Mouse (Mus musculus): ENCODE measurements around the gene Nol9.

DNA sequence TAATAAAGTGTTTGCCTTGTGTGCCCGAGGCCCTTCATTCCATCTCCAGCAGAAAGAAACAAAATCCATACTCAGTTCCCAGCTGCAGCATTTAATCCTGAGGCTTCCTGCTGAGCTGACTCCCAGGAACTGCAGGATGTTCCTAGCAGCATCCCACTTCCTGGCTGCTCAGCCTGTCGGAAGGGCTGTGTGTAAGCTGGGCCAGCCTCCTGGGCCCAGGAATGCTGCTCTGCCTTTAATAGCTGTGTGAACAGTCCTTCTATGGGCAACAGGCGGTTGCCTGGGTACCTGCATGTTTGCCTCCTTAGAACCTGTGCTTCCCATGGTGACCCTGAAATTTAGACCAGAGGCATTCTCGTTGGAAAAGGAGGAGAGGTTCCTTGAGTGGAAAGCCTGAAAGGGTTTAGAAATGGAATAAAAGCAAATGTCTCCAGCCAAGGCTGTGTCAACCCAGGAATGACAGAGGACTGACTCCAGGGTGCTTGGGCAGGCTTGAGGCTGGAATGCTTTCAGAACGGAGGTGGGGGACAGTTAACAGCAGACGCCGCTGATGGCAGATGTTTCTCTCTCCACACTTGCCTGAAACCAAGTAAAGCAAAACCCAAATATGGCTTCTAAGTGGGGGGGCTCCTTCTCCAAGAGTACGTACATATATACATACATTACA lies 31.5 kb upstream of the Nol9 start:
- TF ChIP-seq EP300 (IDR thresholded peaks at IDR 0.05; ENCODE audit: low read depth): no peak
- TF ChIP-seq CTCF (IDR thresholded peaks at IDR 0.05; ENCODE audit: low read depth): no peak
